In genomic region chr11:64071536-64071935, GRCm38 (mm10) we compare ENCODE assay signal across 28 mouse cellular contexts.
"Had no signal": no experiment of that assay in that cellular context is flagged by ENCODE, and none has a peak within 500 bp of the region (broad histone marks: within the 10 kb centered on the region; RNA-seq: fewer than 3 reads in every experiment).

No protein-coding gene starts in this region.

- H3K4me1 ChIP-seq: hindbrain, embryonic 10.5 days; hindbrain, embryonic 12.5 days; hindbrain, embryonic 13.5 days; hindbrain, embryonic 15.5 days; intestine, embryonic 15.5 days; kidney, embryonic 15.5 days had no signal

- H3K4me3 ChIP-seq: heart, embryonic 12.5 days; heart, embryonic 13.5 days; heart, embryonic 15.5 days; hindbrain, embryonic 10.5 days; hindbrain, embryonic 12.5 days; hindbrain, embryonic 13.5 days; hindbrain, embryonic 15.5 days; intestine, embryonic 15.5 days; kidney, embryonic 15.5 days; layer of hippocampus, adult 2 months; left cerebral cortex, adult 2 months had no signal

- H3K27ac ChIP-seq: heart, embryonic 13.5 days; heart, embryonic 15.5 days; hindbrain, embryonic 10.5 days; hindbrain, embryonic 12.5 days; hindbrain, embryonic 13.5 days; hindbrain, embryonic 14.5 days; hindbrain, embryonic 15.5 days; hindbrain, postnatal 0 days; intestine, embryonic 15.5 days; kidney, embryonic 15.5 days; kidney, postnatal 0 days; layer of hippocampus, adult 2 months; left cerebral cortex, adult 2 months had no signal

- H3K27me3 ChIP-seq: heart, embryonic 15.5 days; hindbrain, embryonic 12.5 days; hindbrain, embryonic 13.5 days; hindbrain, embryonic 15.5 days; intestine, embryonic 15.5 days; kidney, embryonic 15.5 days had no signal

- H3K9me3 ChIP-seq: heart, embryonic 13.5 days; heart, embryonic 15.5 days; hindbrain, embryonic 10.5 days; hindbrain, embryonic 12.5 days; hindbrain, embryonic 13.5 days; hindbrain, embryonic 15.5 days; intestine, embryonic 15.5 days; kidney, embryonic 15.5 days had no signal

- DNase-seq: heart, postnatal 14 days; heart, postnatal 36 days; heart, postnatal 4 days; kidney, adult 11 months; kidney, adult 18-20 months; kidney, adult 2 months; kidney, adult 8-10 months; kidney, adult 9 months; kidney, postnatal 10 days; kidney, postnatal 14 days; kidney, postnatal 25 days; kidney, postnatal 36 days; layer of hippocampus, adult 9-11 months; layer of hippocampus, postnatal 36 days had no signal
